Mouse (Mus musculus) liver, postnatal 0 days (tissue): ENCODE measurements around the gene Prdx2. TPM values are rescaled to one million over a fixed set of nuclear protein-coding genes. Genes with fewer than 3 reads are reported as not detected.

Source experiments
- ATAC-seq: fragments of 200-750 bp; cut with Nextera tagmentation; 2 replicates; pipeline ENCODE4 v1.8.0; 2017; ENCODE audit warnings: mild to moderate bottlenecking, moderate library complexity
- DNase-seq: peaks from one replicate; pipeline ENCODE4 v3.0.0-alpha.2; 2016
- H3K27ac ChIP-seq: fragments of 300-500 bp; sonication (generic); 2 replicates; pipeline ENCODE4 v1.5.1; 2014; ENCODE audit warnings: antibody characterized with exemption, moderate library complexity, mild to moderate bottlenecking, low read depth
- H3K27me3 ChIP-seq: fragments of 300-500 bp; sonication (generic); 2 replicates; pipeline ENCODE4 v1.6.1; 2014; ENCODE audit warnings: low read length, control low read depth, mixed read lengths; ENCODE audit not compliant: insufficient read depth
- H3K36me3 ChIP-seq: fragments of 300-500 bp; sonication (generic); replicated peaks from 2 replicates; pipeline ENCODE4 v1.6.1; 2014; ENCODE audit warnings: mild to moderate bottlenecking, control low read depth, low read length, moderate library complexity, mixed read lengths; ENCODE audit not compliant: insufficient read depth
- H3K4me1 ChIP-seq: fragments of 300-500 bp; sonication (generic); 2 replicates; pipeline ENCODE4 v1.6.1; 2014; ENCODE audit warnings: antibody characterized with exemption, mild to moderate bottlenecking, control low read depth; ENCODE audit not compliant: insufficient read depth
- H3K4me2 ChIP-seq: fragments of 300-500 bp; sonication (generic); 2 replicates; pipeline ENCODE4 v1.6.1; 2014; ENCODE audit warnings: low read depth, mild to moderate bottlenecking, low read length, moderate library complexity, mixed read lengths
- H3K4me3 ChIP-seq: fragments of 300-500 bp; sonication (generic); 2 replicates; pipeline ENCODE4 v1.5.1; 2014; ENCODE audit warnings: low read depth, low read length
- H3K9ac ChIP-seq: fragments of 300-500 bp; sonication (generic); replicated peaks from 2 replicates; pipeline ENCODE4 v1.6.1; 2014; ENCODE audit warnings: mild to moderate bottlenecking, moderate library complexity
- H3K9me3 ChIP-seq: fragments of 300-500 bp; sonication (generic); 2 replicates; pipeline ENCODE4 v1.6.1; 2016; ENCODE audit warnings: mild to moderate bottlenecking, control low read depth, low read length, mixed read lengths
- CTCF ChIP-seq: sonication (generic); IDR thresholded peaks from 2 replicates; pipeline ENCODE4 v1.5.1; 2016; ENCODE audit warnings: antibody characterized with exemption, low read depth
- EP300 ChIP-seq: IDR thresholded peaks from 2 replicates; pipeline ENCODE4 v1.6.1; 2016; ENCODE audit warnings: antibody characterized with exemption, low read depth, mild to moderate bottlenecking
- whole genome bisulfite sequencing: fragments of 180-500 bp; shearing (Covaris S2); extraction: QIAGEN DNeasy Blood & Tissue Kit; methylation state at CpG from one replicate; pipeline ENCODE4 v1.1.7; 2014; ENCODE audit not compliant: insufficient replicate concordance; 5-methylcytosine and 5-hydroxymethylcytosine counted together
- polyA plus RNA-seq: library from polyadenylated mRNA; unstranded; fragments of >200 nt; fragmentation: Nextera tagmentation; extraction: Ambion mirVana; gene quantifications from 2 replicates; pipeline ENCODE4 v1.2.1, GENCODE M21; 2015

Prdx2 gene
- polyA plus RNA-seq, 1 experiment from 2014 or later: 831 TPM

DNA sequence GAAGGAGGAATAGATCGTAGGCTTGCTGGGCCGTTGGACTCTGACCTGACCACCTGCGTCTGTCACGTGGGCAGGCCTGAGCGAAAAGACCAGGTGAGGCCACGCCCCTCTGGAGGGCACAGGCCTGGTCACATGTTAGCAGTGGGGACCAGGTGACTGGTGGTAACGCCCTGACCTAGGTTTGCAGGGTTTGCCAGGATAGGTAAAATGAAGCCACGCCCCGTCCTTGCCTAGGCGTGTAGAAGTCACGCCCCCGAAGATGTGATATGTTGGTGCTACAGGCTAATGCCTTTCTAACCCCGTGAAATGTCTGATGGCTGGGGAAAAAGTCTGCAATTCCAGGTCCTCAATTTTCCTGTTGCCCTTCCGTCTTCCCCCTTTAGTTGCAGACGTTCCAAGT is 21.4 kb downstream of the Prdx2 start:
- H3K4me2 ChIP-seq: peak overlapping the region; percentile 97
- ATAC-seq (peak; percentile 62), DNase-seq (peak; percentile 85)
- TF ChIP-seq CTCF: no peak
- peaks cover 27% of the 10 kb centered on the region for H3K4me1 ChIP-seq
- H3K9ac ChIP-seq: peak overlapping the region; percentile 82
- H3K4me3 ChIP-seq: peak overlapping the region; percentile 63
- WGBS: 4% methylated on average over 15 of the region's 15 CpGs
- H3K36me3 ChIP-seq: no peaks in the 10 kb centered on the region
- no peaks in the 10 kb centered on the region for H3K27me3 ChIP-seq
- H3K9me3 ChIP-seq: no peaks in the 10 kb centered on the region
- H3K27ac ChIP-seq: peak overlapping the region; percentile 96

DNA sequence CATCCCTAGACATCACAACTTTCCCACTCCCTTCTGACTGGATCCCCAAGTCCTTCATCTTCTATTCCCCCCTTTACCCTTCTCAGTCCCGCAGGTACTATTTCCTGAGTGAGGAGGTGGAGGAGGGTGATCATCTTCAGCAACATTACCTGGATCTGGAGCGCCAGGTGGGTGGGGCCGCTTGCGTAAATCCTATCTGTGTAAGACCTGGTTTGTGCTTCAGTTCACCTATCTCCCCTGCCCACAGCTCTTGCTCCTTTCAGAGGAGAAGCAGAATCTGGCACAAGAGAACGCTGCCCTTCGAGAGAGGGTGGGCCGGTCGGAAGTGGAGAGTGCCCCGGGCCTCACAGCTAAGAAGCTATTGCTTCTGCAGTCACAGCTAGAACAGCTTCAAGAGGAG is 25.0 kb downstream of the Prdx2 start:
- no peak overlapping the region for H3K27ac ChIP-seq
- DNase-seq: no peak
- WGBS: 90% methylated on average over 9 of the region's 9 CpGs
- no peaks in the 10 kb centered on the region for H3K9me3 ChIP-seq
- ATAC-seq: no peak
- no peak overlapping the region for H3K9ac ChIP-seq
- no peaks in the 10 kb centered on the region for H3K27me3 ChIP-seq
- H3K4me1 ChIP-seq: peaks cover 16% of the 10 kb centered on the region
- TF ChIP-seq CTCF: no peak
- TF ChIP-seq EP300: no peak
- H3K4me2 ChIP-seq: no peak overlapping the region
- 0 out of 2 replicates have a peak, but pooled peaks cover 7% of the 10 kb centered on the region for H3K36me3 ChIP-seq
- H3K4me3 ChIP-seq: no peak overlapping the region

DNA sequence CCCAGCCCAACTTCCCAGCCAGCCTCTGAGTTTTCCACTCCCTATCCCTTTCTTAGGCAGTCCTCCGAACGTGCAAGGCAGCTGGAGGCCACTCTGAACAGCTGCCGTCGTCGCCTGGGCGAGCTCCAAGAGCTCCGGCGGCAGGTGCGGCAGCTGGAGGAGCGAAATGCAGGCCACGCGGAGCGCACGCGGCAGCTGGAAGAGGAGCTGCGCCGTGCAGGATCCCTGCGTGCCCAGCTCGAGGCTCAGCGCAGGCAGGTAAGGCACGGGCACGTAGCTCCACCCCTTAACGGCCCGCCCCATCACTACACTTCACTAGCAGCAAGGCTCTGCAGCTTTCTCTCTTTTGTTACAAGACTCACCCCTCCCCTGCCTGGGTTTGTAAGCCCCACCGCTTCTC is 26.3 kb downstream of the Prdx2 start:
- ATAC-seq (no peak), DNase-seq (no peak)
- WGBS: 73% methylated on average over 25 of the region's 25 CpGs
- TF ChIP-seq EP300: no peak
- TF ChIP-seq CTCF: no peak
- H3K36me3 ChIP-seq: 0 out of 2 replicates have a peak, but pooled peaks cover 7% of the 10 kb centered on the region
- no peak overlapping the region for H3K9ac ChIP-seq
- peaks cover 13% of the 10 kb centered on the region for H3K4me1 ChIP-seq
- H3K27ac ChIP-seq: no peak overlapping the region
- H3K4me3 ChIP-seq: no peak overlapping the region
- no peaks in the 10 kb centered on the region for H3K9me3 ChIP-seq
- no peak overlapping the region for H3K4me2 ChIP-seq
- H3K27me3 ChIP-seq: no peaks in the 10 kb centered on the region

DNA sequence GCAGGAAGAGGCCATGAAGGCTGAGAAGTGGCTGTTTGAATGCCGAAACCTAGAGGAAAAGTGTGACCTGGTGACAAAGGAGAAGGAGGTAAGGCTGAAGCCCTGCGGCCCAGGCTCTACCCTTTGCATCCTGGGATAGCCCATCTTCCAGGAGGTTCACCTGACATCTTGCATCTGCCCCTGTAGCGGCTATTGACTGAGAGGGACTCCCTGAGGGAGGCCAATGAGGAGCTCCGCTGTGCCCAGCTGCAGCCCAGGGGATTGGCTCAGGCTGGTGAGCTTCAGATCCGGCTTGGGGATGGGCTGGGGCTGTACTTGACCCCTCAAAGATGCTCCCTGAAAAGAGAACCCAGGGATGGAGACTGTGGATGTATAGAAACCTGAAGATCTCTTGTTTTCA is 27.6 kb downstream of the Prdx2 start:
- no peak overlapping the region for H3K27ac ChIP-seq
- H3K27me3 ChIP-seq: no peaks in the 10 kb centered on the region
- no peak for ATAC-seq
- H3K36me3 ChIP-seq: 0 out of 2 replicates have a peak, but pooled peaks cover 7% of the 10 kb centered on the region
- 0 out of 2 replicates have a peak, but pooled peaks cover 7% of the 10 kb centered on the region for H3K4me1 ChIP-seq
- H3K4me3 ChIP-seq: no peak overlapping the region
- no peak overlapping the region for H3K4me2 ChIP-seq
- TF ChIP-seq CTCF (no peak), EP300 (no peak)
- H3K9me3 ChIP-seq: no peaks in the 10 kb centered on the region
- WGBS: 82% methylated on average over 5 of the region's 5 CpGs
- H3K9ac ChIP-seq: no peak overlapping the region
- DNase-seq: no peak

DNA sequence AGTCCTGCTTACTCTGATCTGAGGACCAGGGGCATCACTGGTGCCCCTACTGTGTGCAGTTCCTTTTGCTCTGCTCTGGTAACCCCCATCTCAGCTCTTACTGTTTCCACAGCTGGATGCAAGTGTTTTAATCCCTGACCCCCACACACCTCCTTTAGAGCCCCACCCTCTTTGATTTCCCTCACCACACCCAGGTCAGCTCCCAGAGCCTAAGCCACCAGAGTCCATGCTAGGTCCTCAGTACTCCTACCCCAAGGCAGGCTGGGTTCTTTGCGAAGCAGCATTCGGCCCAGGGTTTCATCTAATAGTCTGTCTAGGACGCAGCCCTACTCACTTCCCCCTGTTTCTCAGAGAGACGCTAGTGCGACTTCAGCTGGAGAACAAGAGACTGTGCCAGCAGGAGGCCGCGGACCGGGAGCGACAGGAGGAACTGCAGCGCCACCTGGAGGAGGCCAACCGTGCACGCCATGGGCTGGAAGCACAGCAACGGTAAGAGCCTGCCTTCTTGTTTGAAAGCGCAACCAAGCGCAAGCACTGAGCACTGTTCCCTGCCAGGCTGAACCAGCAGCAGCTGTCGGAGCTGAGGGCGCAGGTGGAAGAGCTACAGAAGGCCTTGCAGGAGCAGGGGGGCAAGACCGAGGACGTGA is 28.4 kb downstream of the Prdx2 start:
- Histone ChIP-seq H3K4me2 (peak overlapping the region; percentile 23; the same call in 1 of the 2 replicates), H3K4me3 (no peak overlapping the region), H3K27me3 (no peaks in the 10 kb centered on the region), H3K9me3 (no peaks in the 10 kb centered on the region), H3K9ac (0 out of 2 replicates have a peak overlapping the region, but pooled peaks have one; percentile 6), H3K36me3 (peaks cover 7% of the 10 kb centered on the region; the same call in 1 of the 2 replicates), H3K27ac (no peak overlapping the region), H3K4me1 (0 out of 2 replicates have a peak, but pooled peaks cover 7% of the 10 kb centered on the region)
- TF ChIP-seq CTCF: peak; percentile 99
- no peak for TF ChIP-seq EP300
- DNase-seq: peak; percentile 93
- peak; percentile 84 for ATAC-seq
- 8% methylated on average over 19 of the region's 19 CpGs for WGBS

DNA sequence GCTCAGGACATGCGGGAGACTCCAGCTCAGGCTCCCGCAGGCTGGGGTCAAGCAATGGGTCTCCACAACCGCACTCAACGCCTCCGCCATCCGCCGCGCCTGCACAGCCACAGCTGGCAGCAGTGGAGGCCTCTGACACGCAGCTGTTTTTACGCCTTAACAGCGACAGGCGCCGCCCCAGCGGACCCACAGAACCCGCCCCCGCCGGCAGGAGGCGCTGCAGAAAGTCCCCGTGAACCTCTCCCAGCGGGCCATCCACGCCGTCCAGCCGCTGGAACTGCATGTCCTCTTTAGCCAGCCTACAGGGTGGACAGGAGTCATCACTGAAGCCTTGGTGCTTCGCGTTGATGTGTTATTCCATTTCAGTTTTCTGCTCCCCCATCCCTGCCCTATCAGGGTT is 38.3 kb downstream of the Prdx2 start:
- DNase-seq (peak; percentile 79), ATAC-seq (peak; percentile 58)
- Histone ChIP-seq H3K4me1 (no peaks in the 10 kb centered on the region), H3K4me2 (no peak overlapping the region), H3K36me3 (no peaks in the 10 kb centered on the region; the same call in 1 of the 2 replicates), H3K27ac (no peak overlapping the region), H3K4me3 (no peak overlapping the region), H3K9ac (no peak overlapping the region), H3K27me3 (peaks cover 32% of the 10 kb centered on the region), H3K9me3 (no peaks in the 10 kb centered on the region)
- 18% methylated on average over 25 of the region's 25 CpGs for WGBS
- TF ChIP-seq CTCF (peak; percentile 76), EP300 (no peak)
